Mouse (Mus musculus) embryonic fibroblast, embryonic 13.5 days (primary cell): ENCODE measurements around the gene Wfdc6b. TPM values are rescaled to one million over a fixed set of nuclear protein-coding genes. Genes with fewer than 3 reads are reported as not detected.

Source experiments
- H3K27ac ChIP-seq: 2 replicates; pipeline ENCODE4 v1.5.1; 2012; ENCODE audit warnings: low read length, control low read depth, inconsistent platforms; ENCODE audit not compliant: insufficient read depth
- H3K4me1 ChIP-seq: 2 replicates; pipeline ENCODE4 v1.6.1; 2011; ENCODE audit warnings: low read length; ENCODE audit not compliant: control insufficient read depth, insufficient read depth
- H3K4me3 ChIP-seq: 2 replicates; pipeline ENCODE4 v1.5.1; 2011; ENCODE audit warnings: mild to moderate bottlenecking, control low read depth, low read length; ENCODE audit not compliant: insufficient read depth
- CTCF ChIP-seq: IDR thresholded peaks from 2 replicates; pipeline ENCODE4 v1.5.1; 2011; ENCODE audit warnings: mild to moderate bottlenecking, control low read depth, low read length, moderate library complexity, borderline replicate concordance; ENCODE audit not compliant: insufficient read depth
- POLR2A ChIP-seq: IDR thresholded peaks from 2 replicates; pipeline ENCODE4 v1.6.1; 2011; ENCODE audit warnings: low read depth, mild to moderate bottlenecking, control low read depth, low read length, moderate library complexity
- polyA plus RNA-seq: library from polyadenylated mRNA; stranded (reverse); fragments of >200 nt; gene quantifications from 2 replicates; pipeline ENCODE4 v1.2.4, GENCODE M21; 2011; ENCODE audit warnings: low read depth; ENCODE audit not compliant: missing spikeins, insufficient read length

Gene Wfdc6b
- polyA plus RNA-seq, 1 experiment, result not detected

- TF ChIP-seq POLR2A (no peak), CTCF (no peak)
- H3K4me1 ChIP-seq, result peaks cover 15% of the 10 kb centered on the region
- no peak overlapping the region for H3K4me3 ChIP-seq
- H3K27ac ChIP-seq, result no peak overlapping the region
Measured at GRCm38 (mm10) chr2:164608781-164609180, 4.5 kb upstream of the Wfdc6b start.

GRCm38 (mm10) chr2:164615386-164615785, 2.1 kb downstream of the Wfdc6b start:
- Histone ChIP-seq H3K4me1 (peaks cover 9% of the 10 kb centered on the region; the same call in 1 of the 2 replicates), H3K27ac (no peak overlapping the region), H3K4me3 (no peak overlapping the region)
- TF ChIP-seq CTCF, result no peak
- no peak for TF ChIP-seq POLR2A

- Histone ChIP-seq H3K4me3 (no peak overlapping the region), H3K4me1 (no peaks in the 10 kb centered on the region), H3K27ac (no peak overlapping the region)
- TF ChIP-seq CTCF, result no peak
- no peak for TF ChIP-seq POLR2A
Measured at GRCm38 (mm10) chr2:164619050-164619449, 5.7 kb downstream of the Wfdc6b start.

GRCm38 (mm10) chr2:164621775-164622174, 8.5 kb downstream of the Wfdc6b start:
- no peak for TF ChIP-seq POLR2A
- no peak for TF ChIP-seq CTCF
- H3K4me1 ChIP-seq, result no peaks in the 10 kb centered on the region
- H3K4me3 ChIP-seq, result no peak overlapping the region
- H3K27ac ChIP-seq, result no peak overlapping the region

GRCm38 (mm10) chr2:164635266-164635665, 21.9 kb downstream of the Wfdc6b start:
- TF ChIP-seq CTCF (no peak), POLR2A (no peak)
- no peaks in the 10 kb centered on the region for H3K4me1 ChIP-seq

GRCm38 (mm10) chr2:164638696-164639095, 25.4 kb downstream of the Wfdc6b start, which contains the start of gene Wfdc16:
Gene Wfdc16, minus strand, starts transcription at chr2:164638796.
- no peak within 1 kb of the TSS for H3K4me3 ChIP-seq

More at GRCm38 (mm10) chr2:164635266-164635665, 21.9 kb downstream of the Wfdc6b start:
- no peak overlapping the region for H3K4me3 ChIP-seq
- H3K27ac ChIP-seq, result no peak overlapping the region

GRCm38 (mm10) chr2:164641129-164641528, 27.8 kb downstream of the Wfdc6b start:
- Histone ChIP-seq H3K4me1 (no peaks in the 10 kb centered on the region), H3K27ac (no peak overlapping the region), H3K4me3 (no peak overlapping the region)
- TF ChIP-seq CTCF, result no peak
- TF ChIP-seq POLR2A, result no peak

More at GRCm38 (mm10) chr2:164638696-164639095, 25.4 kb downstream of the Wfdc6b start, which contains the start of gene Wfdc16:
- Histone ChIP-seq H3K4me1 (no peaks in the 10 kb centered on the region), H3K27ac (no peak within 1 kb of the TSS)
- TF ChIP-seq POLR2A, result no peak
- TF ChIP-seq CTCF, result no peak

GRCm38 (mm10) chr2:164641881-164642673, 28.8 kb downstream of the Wfdc6b start:
- Histone ChIP-seq H3K27ac (no peak overlapping the region), H3K4me1 (no peaks in the 10 kb centered on the region), H3K4me3 (no peak overlapping the region)
- no peak for TF ChIP-seq POLR2A
- no peak for TF ChIP-seq CTCF

GRCm38 (mm10) chr2:164655858-164656257, 42.5 kb downstream of the Wfdc6b start, which contains the start of gene Wfdc10:
Gene Wfdc10, plus strand, starts transcription at chr2:164656046.
- Histone ChIP-seq H3K4me1 (no peaks in the 10 kb centered on the region), H3K27ac (no peak within 1 kb of the TSS), H3K4me3 (no peak within 1 kb of the TSS)
- TF ChIP-seq POLR2A (no peak), CTCF (peak; percentile 56; the same call in 1 of the 2 replicates)

GRCm38 (mm10) chr2:164656483-164656882, 43.2 kb downstream of the Wfdc6b start, which contains the start of gene Wfdc9:
Gene Wfdc9, minus strand, starts transcription at chr2:164656583.
- Histone ChIP-seq H3K4me1 (no peaks in the 10 kb centered on the region), H3K4me3 (no peak within 1 kb of the TSS), H3K27ac (no peak within 1 kb of the TSS)
- TF ChIP-seq POLR2A (no peak), CTCF (no peak)
